Mouse (Mus musculus): Measurements from ENCODE around the gene Stag1. TPM values are rescaled to one million over a fixed set of nuclear protein-coding genes. Genes with fewer than 3 reads are reported as not detected.

The Stag1 gene
- total RNA-seq, 2 experiments from 2014 or later = 65.0 to 66.2 TPM

DNA sequence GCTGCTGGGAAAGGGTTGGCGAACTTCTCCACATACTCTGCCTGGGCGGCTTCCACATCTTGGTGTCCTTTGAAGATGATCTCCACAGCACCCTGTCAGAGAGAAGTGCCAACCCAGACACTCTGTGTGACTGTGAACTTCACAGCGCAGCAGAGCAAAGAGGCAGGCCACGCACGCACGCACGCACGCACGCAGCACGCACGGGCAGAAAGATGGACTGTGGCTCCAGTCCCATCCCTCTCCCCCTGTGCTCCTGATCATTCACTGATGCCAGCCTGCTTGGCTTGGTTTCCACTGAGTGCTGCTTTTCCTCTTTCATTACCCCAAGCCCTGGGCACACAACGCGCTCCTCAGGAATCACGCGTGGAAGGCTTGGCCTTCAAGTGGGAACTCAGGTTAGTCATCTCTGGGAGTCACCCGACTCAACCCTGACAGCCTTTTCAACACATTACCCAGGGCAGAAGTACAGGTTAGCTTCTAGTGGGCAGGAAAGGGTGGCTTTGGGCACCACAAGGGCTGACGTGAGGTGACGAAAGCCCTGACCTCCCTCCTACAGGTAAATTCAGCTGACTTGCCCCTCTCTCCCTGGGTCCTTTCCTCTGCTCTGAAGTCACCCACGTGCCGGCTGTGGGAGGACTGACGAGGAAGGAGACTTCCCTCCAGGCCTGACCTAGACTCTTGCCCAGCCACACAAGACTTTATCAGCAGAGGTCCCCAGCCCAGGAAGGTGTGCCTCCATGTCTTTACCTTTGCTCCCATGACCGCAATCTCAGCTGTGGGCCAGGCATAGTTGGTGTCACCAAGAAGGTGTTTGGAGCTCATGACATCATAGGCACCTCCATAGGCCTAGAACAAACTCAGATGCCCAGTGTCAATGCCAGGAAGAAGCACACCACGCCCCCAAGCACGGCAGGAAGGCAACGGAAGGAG lies 387.0 kb downstream of the Stag1 start:
- DNase-seq (ENCODE audit: extremely low spot score in 1 of 2, low spot score in 2 of 2) = no peak
- Histone ChIP-seq H3K27ac (no peak overlapping the region), H3K4me3 (no peak overlapping the region)
- intact Hi-C loops (cut with DNase I) = no loop called here
- TF ChIP-seq CTCF (IDR thresholded peaks at IDR 0.05) = no peak

DNA sequence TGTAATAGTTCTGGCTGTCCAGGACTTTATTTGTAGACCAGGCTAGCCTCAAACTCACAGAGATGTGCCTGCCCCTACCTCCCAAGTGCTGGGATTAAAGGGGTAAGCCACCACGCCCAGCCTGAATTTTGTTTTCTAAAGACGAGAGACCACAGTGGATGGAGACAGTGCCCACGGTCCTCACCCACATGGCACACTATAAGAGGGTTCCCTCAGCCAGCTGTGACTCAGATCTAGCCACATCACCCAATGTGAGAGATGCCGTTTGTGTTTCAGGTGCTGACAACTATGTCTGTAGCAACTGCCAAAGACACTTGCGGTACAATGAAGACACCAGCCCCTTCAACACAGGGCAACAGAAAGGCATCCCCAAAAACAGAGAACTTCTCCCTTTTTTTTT lies 389.4 kb downstream of the Stag1 start:
- Histone ChIP-seq H3K27ac (no peak overlapping the region), H3K4me3 (no peak overlapping the region)
- DNase-seq (ENCODE audit: extremely low spot score in 1 of 2, low spot score in 2 of 2) = no peak
- no peak for TF ChIP-seq CTCF (IDR thresholded peaks at IDR 0.05)
- intact Hi-C loops (cut with DNase I) = no loop called here

DNA sequence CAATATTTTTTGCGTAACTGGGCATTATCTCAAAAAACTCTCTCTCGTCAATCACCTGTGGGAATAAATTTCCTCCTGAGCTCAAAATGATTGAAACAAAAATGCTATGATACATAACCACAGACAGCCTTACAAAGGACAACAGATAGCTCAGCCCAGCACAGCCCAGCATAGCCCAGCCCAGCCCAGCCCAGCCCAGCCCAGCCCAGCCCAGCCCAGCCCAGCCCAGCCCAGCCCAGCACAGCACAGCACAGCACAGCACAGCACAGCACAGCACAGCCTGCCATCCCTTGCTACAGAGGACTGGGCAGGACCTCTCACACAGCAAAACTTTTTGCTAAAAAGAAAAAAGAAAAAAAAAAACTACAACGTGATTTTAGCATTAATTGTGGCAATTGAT lies 390.3 kb downstream of the Stag1 start:
- no peak overlapping the region for H3K27ac ChIP-seq
- no peak overlapping the region for H3K4me3 ChIP-seq
- no peak for DNase-seq (ENCODE audit: extremely low spot score in 1 of 2, low spot score in 2 of 2)
- intact Hi-C loops (cut with DNase I) = no loop called here
- TF ChIP-seq CTCF (IDR thresholded peaks at IDR 0.05) = no peak

DNA sequence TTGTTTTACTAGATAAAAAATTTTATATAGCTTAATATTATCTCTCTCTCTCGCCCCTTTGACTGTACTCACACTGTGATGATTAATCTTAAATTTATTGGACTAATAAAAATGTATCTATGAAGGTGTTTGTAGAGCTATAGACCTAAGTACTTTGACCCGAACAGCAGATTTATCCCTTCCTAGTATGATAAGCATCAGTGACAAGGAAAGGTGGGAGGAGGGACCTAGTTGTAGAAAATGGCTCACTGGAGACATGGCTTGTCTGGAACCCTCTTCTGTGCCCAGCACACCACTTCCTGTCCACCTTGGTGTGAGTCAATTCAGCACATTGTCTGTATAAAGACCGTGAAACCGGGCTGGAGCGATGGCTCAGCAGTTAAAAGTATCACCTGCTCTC lies 393.0 kb downstream of the Stag1 start:
- no peak for TF ChIP-seq CTCF (IDR thresholded peaks at IDR 0.05)
- intact Hi-C loops (cut with DNase I) = no loop called here
- Histone ChIP-seq H3K4me3 (no peak overlapping the region), H3K27ac (no peak overlapping the region)
- DNase-seq (ENCODE audit: extremely low spot score in 1 of 2, low spot score in 2 of 2) = no peak

DNA sequence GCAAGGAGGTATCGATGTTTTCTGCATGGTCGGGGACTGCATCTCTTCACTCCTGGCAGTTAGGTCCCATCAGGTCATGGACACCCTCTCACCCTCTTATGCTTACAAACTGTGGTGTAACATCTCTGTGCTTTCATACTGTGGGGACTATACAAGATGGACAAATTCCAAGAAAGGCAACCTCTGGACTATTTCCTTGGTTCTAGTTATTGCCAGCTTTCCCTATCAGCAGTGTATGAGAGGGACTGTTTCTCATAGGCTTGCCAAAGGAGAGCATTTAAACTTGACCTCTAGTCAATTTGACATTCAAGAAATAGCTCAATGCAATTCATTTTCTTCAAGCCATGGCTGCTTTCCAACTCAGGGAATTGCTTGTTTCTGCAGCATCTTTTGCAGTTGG lies 393.7 kb downstream of the Stag1 start:
- H3K27ac ChIP-seq = no peak overlapping the region
- DNase-seq (ENCODE audit: extremely low spot score in 1 of 2, low spot score in 2 of 2) = no peak
- intact Hi-C loops (cut with DNase I) = no loop called here
- H3K4me3 ChIP-seq = no peak overlapping the region
- no peak for TF ChIP-seq CTCF (IDR thresholded peaks at IDR 0.05)

DNA sequence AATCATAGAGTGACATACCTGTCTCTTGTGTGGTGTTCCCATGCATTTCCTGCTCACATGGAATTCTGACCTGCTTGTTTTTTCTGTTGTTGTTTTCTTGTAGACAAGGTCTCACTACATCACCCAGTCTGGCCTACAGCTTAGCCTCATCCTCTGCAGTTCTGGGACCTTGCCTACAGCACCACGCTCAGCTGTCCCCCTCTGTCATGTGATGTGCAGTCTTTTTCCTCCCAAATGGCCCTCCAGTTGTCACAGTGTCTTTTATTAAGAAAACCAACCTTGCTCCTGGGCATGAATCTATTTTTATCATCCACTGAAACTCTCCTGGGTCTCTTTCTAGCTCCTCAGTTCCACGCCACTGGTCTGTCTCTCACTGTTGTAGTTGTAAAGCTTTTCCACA lies 394.6 kb downstream of the Stag1 start:
- intact Hi-C loops (cut with DNase I) = no loop called here
- H3K27ac ChIP-seq = no peak overlapping the region
- TF ChIP-seq CTCF (IDR thresholded peaks at IDR 0.05) = no peak
- H3K4me3 ChIP-seq = no peak overlapping the region
- DNase-seq (ENCODE audit: extremely low spot score in 1 of 2, low spot score in 2 of 2) = no peak

DNA sequence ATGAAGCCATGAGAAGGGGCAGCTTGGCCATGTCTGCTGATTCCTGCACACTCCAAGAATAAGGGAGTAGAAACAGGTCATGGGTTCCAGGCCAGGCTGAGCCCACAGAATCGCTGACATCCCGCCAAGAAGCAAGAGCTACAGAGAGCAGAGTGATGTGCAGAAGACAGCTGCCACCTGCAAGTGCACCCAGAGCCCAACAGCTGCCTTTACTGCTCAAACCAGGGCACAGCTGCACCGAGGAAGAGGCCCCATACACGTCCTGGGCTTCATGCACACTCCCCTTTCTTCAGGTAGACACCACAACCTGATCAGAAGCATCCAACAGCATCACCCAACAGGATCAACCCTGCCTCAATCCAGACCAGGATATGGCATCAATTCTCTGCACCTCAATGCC lies 396.3 kb downstream of the Stag1 start:
- H3K27ac ChIP-seq = no peak overlapping the region
- H3K4me3 ChIP-seq = no peak overlapping the region
- TF ChIP-seq CTCF (IDR thresholded peaks at IDR 0.05) = no peak
- intact Hi-C loops (cut with DNase I) = no loop called here
- DNase-seq (ENCODE audit: extremely low spot score in 1 of 2, low spot score in 2 of 2) = no peak

DNA sequence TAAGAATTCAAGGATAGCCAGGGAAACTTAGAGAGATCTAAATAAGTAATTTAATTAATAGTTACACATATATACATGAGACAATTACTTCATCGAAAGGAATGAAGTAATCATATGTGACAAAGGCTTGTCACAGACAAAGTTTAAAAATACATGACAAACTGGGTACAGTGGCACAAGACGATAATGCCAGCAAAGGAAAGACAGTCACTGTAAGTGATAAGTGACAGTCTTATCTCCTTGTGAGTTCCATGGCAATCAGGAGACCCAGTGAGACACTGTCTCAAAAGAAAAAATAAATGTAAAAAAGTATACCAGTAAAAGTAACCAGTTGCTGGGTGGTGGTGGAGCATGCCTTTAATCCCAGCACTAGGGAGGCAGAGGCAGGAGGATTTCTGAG lies 399.5 kb downstream of the Stag1 start:
- no peak for TF ChIP-seq CTCF (IDR thresholded peaks at IDR 0.05)
- DNase-seq (ENCODE audit: extremely low spot score in 1 of 2, low spot score in 2 of 2) = no peak
- intact Hi-C loops (cut with DNase I) = no loop called here
- Histone ChIP-seq H3K27ac (no peak overlapping the region), H3K4me3 (no peak overlapping the region)

DNA sequence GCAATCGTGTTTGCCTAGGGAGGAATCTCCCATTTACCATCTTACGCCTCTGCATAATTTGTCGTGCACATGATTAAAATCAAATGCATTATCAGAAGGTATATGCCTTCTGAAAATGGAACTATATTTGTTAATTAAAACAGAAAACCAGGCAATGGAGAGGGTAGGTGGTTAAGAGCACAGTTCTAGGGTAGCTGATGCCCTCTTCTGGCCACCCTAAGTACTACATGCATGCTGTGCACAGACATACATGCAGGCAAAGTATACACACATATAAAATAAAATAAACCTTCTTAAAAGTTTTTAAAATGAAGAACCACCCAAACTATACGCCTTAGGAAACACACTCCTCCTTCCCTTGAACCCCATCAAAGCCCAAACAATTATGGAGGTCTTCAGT lies 404.5 kb downstream of the Stag1 start:
- no peak overlapping the region for H3K27ac ChIP-seq
- no peak overlapping the region for H3K4me3 ChIP-seq
- TF ChIP-seq CTCF (IDR thresholded peaks at IDR 0.05) = peak; percentile 40
- DNase-seq (ENCODE audit: extremely low spot score in 1 of 2, low spot score in 2 of 2) = no peak
- intact Hi-C loops (cut with DNase I) = loop anchor here (10.0 kb wide), 1 partner anchor 547 kb away; no protein-coding TSS in a partner anchor

DNA sequence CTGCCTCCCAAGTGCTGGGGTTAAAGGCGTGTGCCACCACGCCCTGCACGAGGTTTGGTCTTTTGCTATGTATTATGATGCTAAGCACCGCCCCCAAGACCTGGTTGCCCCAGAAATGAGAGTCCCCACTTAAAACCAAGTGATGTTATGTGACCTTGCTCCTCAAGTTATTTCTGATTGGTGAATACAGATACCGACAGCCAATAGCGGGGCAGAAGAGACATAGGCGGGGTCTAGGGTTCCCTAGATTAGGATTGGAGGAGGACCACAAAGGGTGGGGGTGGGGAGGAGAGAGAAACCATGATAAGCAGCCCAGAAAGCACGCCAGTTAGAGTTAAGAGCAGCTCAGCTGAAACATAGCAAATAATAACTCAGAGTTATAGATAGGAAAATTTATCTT lies 405.2 kb downstream of the Stag1 start:
- intact Hi-C loops (cut with DNase I) = loop anchor here (10.0 kb wide), 1 partner anchor 548 kb away; no protein-coding TSS in a partner anchor
- no peak for TF ChIP-seq CTCF (IDR thresholded peaks at IDR 0.05)
- no peak for DNase-seq (ENCODE audit: extremely low spot score in 1 of 2, low spot score in 2 of 2)
- Histone ChIP-seq H3K27ac (no peak overlapping the region), H3K4me3 (no peak overlapping the region)

DNA sequence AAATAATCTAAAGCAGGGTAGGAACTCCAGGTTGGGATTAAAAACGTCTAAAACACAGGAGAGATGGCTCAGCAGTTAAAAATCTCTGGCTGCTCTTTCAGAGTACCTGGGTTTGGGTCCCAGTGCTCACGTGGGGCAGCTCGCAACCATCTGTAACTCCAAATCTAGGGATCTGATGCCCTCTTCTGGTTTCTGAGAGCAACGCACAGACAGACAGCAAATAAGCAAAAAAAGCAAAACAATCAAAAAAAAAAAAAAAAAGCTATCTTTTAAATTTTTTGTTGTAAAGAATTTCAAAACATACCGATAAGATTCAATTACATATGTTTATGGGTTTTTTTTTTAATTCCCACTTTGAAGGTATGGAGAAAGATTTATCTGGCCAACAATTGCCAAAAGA lies 405.7 kb downstream of the Stag1 start:
- Histone ChIP-seq H3K4me3 (no peak overlapping the region), H3K27ac (no peak overlapping the region)
- TF ChIP-seq CTCF (IDR thresholded peaks at IDR 0.05) = no peak
- DNase-seq (ENCODE audit: extremely low spot score in 1 of 2, low spot score in 2 of 2) = no peak
- intact Hi-C loops (cut with DNase I) = loop anchor here (10.0 kb wide), 1 partner anchor 549 kb away; no protein-coding TSS in a partner anchor

DNA sequence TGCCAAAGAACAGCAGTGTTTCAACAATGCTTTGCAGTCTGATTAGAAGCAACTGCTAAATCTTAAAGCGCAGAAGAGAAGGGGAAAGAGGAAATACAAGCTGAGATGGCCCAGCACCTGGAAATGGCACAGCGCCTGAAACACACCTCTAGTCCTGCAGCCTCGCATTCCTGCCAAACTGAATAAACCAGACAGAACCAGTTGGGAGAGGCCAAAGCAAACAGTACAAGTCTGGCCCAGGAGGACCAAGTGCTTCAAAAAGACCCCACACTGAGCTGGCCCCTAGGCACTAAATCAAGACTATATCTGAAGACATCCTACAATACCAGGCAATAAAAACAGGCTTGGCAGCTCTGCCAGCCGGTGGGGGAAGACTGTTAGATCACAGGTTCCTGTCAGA lies 408.3 kb downstream of the Stag1 start:
- intact Hi-C loops (cut with DNase I) = loop anchor here (10.0 kb wide), 1 partner anchor 551 kb away; no protein-coding TSS in a partner anchor
- TF ChIP-seq CTCF (IDR thresholded peaks at IDR 0.05) = no peak
- Histone ChIP-seq H3K4me3 (no peak overlapping the region), H3K27ac (no peak overlapping the region)
- DNase-seq (ENCODE audit: extremely low spot score in 1 of 2, low spot score in 2 of 2) = no peak

Other genes with a start within 250 kb of the Stag1 start
- gene Il20rb, start 111.0 kb upstream of the Stag1 start, total RNA-seq (2021) = under 1 TPM; 0.23 to 0.38 TPM
- 10 to 100 TPM; 33.1 to 35.6 TPM for gene Nck1, start 51.7 kb upstream of the Stag1 start, total RNA-seq (2021)
- gene Slc35g2, start 26.7 kb upstream of the Stag1 start, total RNA-seq (2021) = 10 to 100 TPM; 19.4 to 23.0 TPM